Mouse (Mus musculus) hindbrain, embryonic 16.5 days (tissue): ENCODE data around the gene Plpp1. TPM values are rescaled to one million over a fixed set of nuclear protein-coding genes. Genes with fewer than 3 reads are reported as not detected.

ENCODE experiments used
- ATAC-seq: fragments of 200-750 bp; cut with Nextera tagmentation; 2 replicates; pipeline ENCODE4 v1.8.0; 2017; ENCODE audit warnings: moderate TSS enrichment, moderate library complexity
- H3K27ac ChIP-seq: fragments of 300-500 bp; sonication (generic); 2 replicates; pipeline ENCODE4 v1.5.1; 2014; ENCODE audit warnings: low read depth, mild to moderate bottlenecking, control low read depth, low read length, moderate library complexity
- H3K27me3 ChIP-seq: fragments of 300-500 bp; sonication (generic); replicated peaks from 2 replicates; pipeline ENCODE4 v1.6.1; 2014; ENCODE audit warnings: low read length; ENCODE audit not compliant: control insufficient read depth, insufficient read depth
- H3K36me3 ChIP-seq: fragments of 300-500 bp; sonication (generic); 2 replicates; pipeline ENCODE4 v1.6.1; 2014; ENCODE audit warnings: mild to moderate bottlenecking, low read length, moderate library complexity, mixed read lengths; ENCODE audit not compliant: control insufficient read depth, insufficient read depth
- H3K4me1 ChIP-seq: fragments of 300-500 bp; sonication (generic); 2 replicates; pipeline ENCODE4 v1.6.1; 2014; ENCODE audit warnings: low read depth, low read length; ENCODE audit not compliant: control insufficient read depth, insufficient read depth
- H3K4me2 ChIP-seq: fragments of 300-500 bp; sonication (generic); 2 replicates; pipeline ENCODE4 v1.6.1; 2014; ENCODE audit warnings: mild to moderate bottlenecking, low read length, control low read depth, moderate library complexity
- H3K4me3 ChIP-seq: fragments of 300-500 bp; sonication (generic); 2 replicates; pipeline ENCODE4 v1.5.1; 2014; ENCODE audit warnings: mild to moderate bottlenecking, low read length, control low read depth, moderate library complexity
- H3K9ac ChIP-seq: fragments of 300-500 bp; sonication (generic); 2 replicates; pipeline ENCODE4 v1.6.1; 2014; ENCODE audit warnings: low read depth, mild to moderate bottlenecking, control low read depth, low read length, moderate library complexity
- H3K9me3 ChIP-seq: fragments of 300-500 bp; sonication (generic); 2 replicates; pipeline ENCODE4 v1.6.1; 2014; ENCODE audit warnings: mild to moderate bottlenecking, low read length, moderate library complexity; ENCODE audit not compliant: control insufficient read depth
- WGBS: fragments of 180-500 bp; shearing (Covaris S2); extraction: QIAGEN DNeasy Blood & Tissue Kit; methylation state at CpG from one replicate; pipeline ENCODE4 v1.1.7; 2014; 5-methylcytosine and 5-hydroxymethylcytosine counted together
- polyA plus RNA-seq: library from polyadenylated mRNA; unstranded; fragments of >200 nt; fragmentation: Nextera tagmentation; extraction: Ambion mirVana; gene quantifications from 2 replicates; pipeline ENCODE4 v1.2.1, GENCODE M21; 2015

Gene Plpp1
- polyA plus RNA-seq, 1 experiment from 2014 or later: 85.8 TPM

- no peak overlapping the region for H3K4me3 ChIP-seq
- H3K4me2 ChIP-seq: no peak overlapping the region
- no peaks in the 10 kb centered on the region for H3K9me3 ChIP-seq
- no peak overlapping the region for H3K9ac ChIP-seq
- H3K27me3 ChIP-seq: no peaks in the 10 kb centered on the region
- no peak overlapping the region for H3K27ac ChIP-seq
- H3K36me3 ChIP-seq: peaks cover 11% of the 10 kb centered on the region; the same call in 1 of the 2 replicates
- WGBS: 92% methylated on average over 2 of the region's 2 CpGs
- H3K4me1 ChIP-seq: no peaks in the 10 kb centered on the region
- ATAC-seq: no peak
These were observed 59.8 kb downstream of the Plpp1 start for GRCm38 (mm10) chr13:112860370-112860769.

GRCm38 (mm10) chr13:112860911-112861310, 60.3 kb downstream of the Plpp1 start:
- no peaks in the 10 kb centered on the region for H3K27me3 ChIP-seq
- H3K9me3 ChIP-seq: no peaks in the 10 kb centered on the region
- peaks cover 13% of the 10 kb centered on the region; the same call in 1 of the 2 replicates for H3K36me3 ChIP-seq
- H3K9ac ChIP-seq: no peak overlapping the region
- no peak for ATAC-seq
- WGBS: 94% methylated on average over 9 of the region's 9 CpGs
- no peak overlapping the region for H3K4me3 ChIP-seq
- no peaks in the 10 kb centered on the region for H3K4me1 ChIP-seq
- no peak overlapping the region for H3K27ac ChIP-seq
- H3K4me2 ChIP-seq: no peak overlapping the region

GRCm38 (mm10) chr13:112861825-112862306, 61.3 kb downstream of the Plpp1 start:
- no peak overlapping the region for H3K9ac ChIP-seq

GRCm38 (mm10) chr13:112862342-112862741, 61.8 kb downstream of the Plpp1 start:
- H3K36me3 ChIP-seq: peaks cover 15% of the 10 kb centered on the region
- 70% methylated on average over 3 of the region's 3 CpGs for WGBS
- no peak overlapping the region for H3K4me3 ChIP-seq
- no peak overlapping the region for H3K4me2 ChIP-seq
- no peaks in the 10 kb centered on the region for H3K9me3 ChIP-seq
- no peaks in the 10 kb centered on the region for H3K27me3 ChIP-seq
- no peak overlapping the region for H3K27ac ChIP-seq
- no peak overlapping the region for H3K9ac ChIP-seq
- no peak for ATAC-seq
- H3K4me1 ChIP-seq: no peaks in the 10 kb centered on the region

More at GRCm38 (mm10) chr13:112861825-112862306, 61.3 kb downstream of the Plpp1 start:
- ATAC-seq: no peak
- 36% methylated on average over 5 of the region's 5 CpGs for WGBS
- no peak overlapping the region for H3K4me3 ChIP-seq
- H3K27me3 ChIP-seq: no peaks in the 10 kb centered on the region
- H3K4me1 ChIP-seq: no peaks in the 10 kb centered on the region
- H3K9me3 ChIP-seq: no peaks in the 10 kb centered on the region
- H3K36me3 ChIP-seq: peaks cover 18% of the 10 kb centered on the region; the same call in 1 of the 2 replicates
- no peak overlapping the region for H3K4me2 ChIP-seq
- H3K27ac ChIP-seq: no peak overlapping the region

GRCm38 (mm10) chr13:112862978-112863677, 62.5 kb downstream of the Plpp1 start:
- no peak overlapping the region for H3K4me3 ChIP-seq
- no peak overlapping the region for H3K9ac ChIP-seq
- no peaks in the 10 kb centered on the region for H3K27me3 ChIP-seq
- H3K4me1 ChIP-seq: no peaks in the 10 kb centered on the region
- 93% methylated on average over 1 of the region's 1 CpGs for WGBS
- H3K4me2 ChIP-seq: no peak overlapping the region
- peaks cover 23% of the 10 kb centered on the region for H3K36me3 ChIP-seq
- ATAC-seq: no peak
- no peak overlapping the region for H3K27ac ChIP-seq
- no peaks in the 10 kb centered on the region for H3K9me3 ChIP-seq

GRCm38 (mm10) chr13:112866782-112867181, 66.2 kb downstream of the Plpp1 start:
- WGBS: 91% methylated on average over 7 of the region's 7 CpGs
- Histone ChIP-seq H3K36me3 (peaks cover 34% of the 10 kb centered on the region), H3K9ac (no peak overlapping the region), H3K4me1 (no peaks in the 10 kb centered on the region), H3K27me3 (no peaks in the 10 kb centered on the region), H3K4me2 (no peak overlapping the region), H3K9me3 (no peaks in the 10 kb centered on the region), H3K27ac (no peak overlapping the region), H3K4me3 (no peak overlapping the region)
- ATAC-seq: no peak

- Histone ChIP-seq H3K27me3 (no peaks in the 10 kb centered on the region), H3K9me3 (no peaks in the 10 kb centered on the region), H3K36me3 (peaks cover 38% of the 10 kb centered on the region), H3K4me3 (no peak overlapping the region), H3K9ac (no peak overlapping the region), H3K4me2 (no peak overlapping the region), H3K27ac (no peak overlapping the region), H3K4me1 (no peaks in the 10 kb centered on the region)
- no peak for ATAC-seq
- WGBS: 92% methylated on average over 8 of the region's 8 CpGs
These were observed 66.8 kb downstream of the Plpp1 start for GRCm38 (mm10) chr13:112867381-112867780.

- H3K27me3 ChIP-seq: no peaks in the 10 kb centered on the region
- H3K4me3 ChIP-seq: no peak overlapping the region
- no peak overlapping the region for H3K4me2 ChIP-seq
- no peaks in the 10 kb centered on the region for H3K9me3 ChIP-seq
- H3K36me3 ChIP-seq: peaks cover 45% of the 10 kb centered on the region
- H3K4me1 ChIP-seq: no peaks in the 10 kb centered on the region
- ATAC-seq: no peak
- H3K9ac ChIP-seq: no peak overlapping the region
- WGBS: 89% methylated on average over 11 of the region's 11 CpGs
- H3K27ac ChIP-seq: no peak overlapping the region
These were observed 69.6 kb downstream of the Plpp1 start for GRCm38 (mm10) chr13:112870039-112870690.

- H3K9ac ChIP-seq: no peak overlapping the region
- H3K4me2 ChIP-seq: no peak overlapping the region
- no peak for ATAC-seq
- no peaks in the 10 kb centered on the region for H3K4me1 ChIP-seq
- no peaks in the 10 kb centered on the region for H3K27me3 ChIP-seq
- WGBS: 88% methylated on average over 17 of the region's 17 CpGs
- H3K9me3 ChIP-seq: no peaks in the 10 kb centered on the region
- H3K4me3 ChIP-seq: no peak overlapping the region
- H3K36me3 ChIP-seq: peaks cover 43% of the 10 kb centered on the region
- no peak overlapping the region for H3K27ac ChIP-seq
These were observed 71.1 kb downstream of the Plpp1 start for GRCm38 (mm10) chr13:112871500-112872266.
